Mouse (Mus musculus) A20 (cell line): Measurements from ENCODE around the gene Pfkp.
A peak's percentile ranks its signal among the peaks of the same experiment; 100 is the strongest.

ENCODE experiments used
- DNase-seq: peaks from one replicate; pipeline ENCODE4 v3.0.0-alpha.2; 2011; ENCODE audit warnings: low read depth, low spot score

The Pfkp gene

DNA sequence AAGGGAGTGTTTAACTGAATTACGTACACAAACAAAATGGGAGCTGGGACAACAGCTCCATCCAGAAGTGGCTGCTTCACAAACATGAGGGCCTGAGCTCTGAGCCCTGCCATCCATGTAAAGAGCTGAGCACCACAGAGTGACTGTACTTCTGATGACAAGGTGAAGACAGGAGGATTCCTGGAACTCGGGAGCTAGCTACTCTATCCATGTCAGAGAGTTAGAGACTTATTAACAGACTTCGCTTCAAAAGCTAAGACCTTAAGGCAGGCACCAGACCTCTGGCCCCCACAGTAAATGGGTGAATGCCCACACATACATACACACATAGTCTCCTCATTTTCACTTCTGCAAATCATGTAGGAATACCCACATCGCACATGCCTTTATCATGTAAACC, 11.6 kb downstream of the Pfkp start:
- DNase-seq = peak; percentile 76

DNA sequence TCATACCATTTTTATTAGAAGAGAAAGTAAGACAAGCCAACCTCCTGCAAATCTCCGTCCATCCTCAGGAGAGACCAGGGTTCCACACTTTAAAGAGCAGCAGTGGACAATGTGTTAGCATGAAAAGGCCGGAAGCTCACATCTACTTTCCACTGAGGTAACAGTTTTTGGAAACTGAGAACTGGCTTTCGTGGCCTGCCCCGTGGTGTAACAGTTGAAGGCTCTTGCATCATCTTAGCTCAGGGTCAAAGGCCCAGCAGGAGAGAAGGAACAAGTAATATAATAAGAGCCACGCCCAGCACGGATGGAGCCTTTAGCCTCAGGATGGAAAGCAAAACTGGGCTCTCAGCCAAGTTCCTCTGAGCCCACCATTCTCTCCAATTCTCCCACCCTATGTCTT, 12.1 kb downstream of the Pfkp start:
- no peak for DNase-seq

DNA sequence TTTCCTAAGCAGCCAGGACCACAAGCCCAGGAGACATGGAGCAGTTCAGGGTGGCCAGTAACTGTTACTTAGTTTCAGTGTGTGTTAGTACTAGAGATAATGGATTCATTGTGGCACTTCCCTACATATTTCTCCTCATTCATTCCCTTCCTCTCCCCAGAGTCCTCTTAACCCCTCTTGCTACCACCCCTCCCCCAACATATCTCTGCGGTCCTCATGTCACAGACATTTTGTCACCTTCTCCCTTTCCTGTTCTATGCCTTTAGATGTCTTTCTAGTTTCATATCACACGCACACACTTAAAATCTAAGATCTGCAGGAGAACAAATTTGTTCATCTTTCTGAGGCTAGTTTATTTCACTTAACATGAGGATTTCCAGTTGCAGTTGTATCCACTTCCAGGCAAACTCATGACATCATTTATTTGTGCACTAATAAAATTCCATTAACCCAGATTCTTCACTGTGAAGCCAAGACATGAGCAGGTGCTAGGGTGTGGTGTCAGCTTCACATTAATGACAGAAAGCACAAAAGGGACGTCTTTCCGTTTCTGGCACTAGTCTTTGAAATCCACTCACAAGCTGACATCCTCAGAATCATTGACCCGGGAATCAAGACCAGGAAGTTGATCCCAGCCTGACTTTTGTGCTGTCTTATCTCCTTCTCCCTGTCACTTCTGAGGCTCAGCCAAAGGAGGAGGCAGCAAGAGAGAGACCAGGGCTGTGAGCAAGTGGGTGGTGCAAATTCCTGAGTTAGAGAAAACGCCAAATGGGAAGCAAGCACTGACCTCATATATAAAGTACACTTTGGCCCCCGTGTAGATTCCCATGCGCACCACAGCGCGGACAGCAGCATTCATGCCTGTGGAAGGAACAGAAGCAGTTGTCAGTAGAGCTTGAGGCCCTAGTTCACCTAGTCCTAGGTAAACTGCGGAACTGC, 13.2 kb downstream of the Pfkp start:
- DNase-seq = no peak

DNA sequence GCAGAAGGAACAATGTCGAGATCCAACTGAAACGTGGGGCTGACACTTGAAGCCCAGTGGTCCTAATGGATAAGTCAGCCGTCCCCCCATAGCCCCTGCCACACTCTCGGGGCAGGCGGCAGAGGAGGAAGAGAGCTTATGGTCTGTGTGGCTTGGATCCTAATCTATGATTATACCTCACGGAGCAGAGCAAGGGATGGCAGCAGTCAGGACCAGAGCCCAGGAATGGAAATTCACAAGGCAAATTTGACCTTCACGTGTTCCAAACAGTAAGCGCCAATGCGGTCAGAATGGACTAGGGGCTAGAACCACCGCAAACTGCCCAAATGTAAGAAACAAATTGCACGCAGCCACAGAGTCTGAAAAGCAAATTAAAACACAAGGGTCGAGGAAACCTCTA, 14.5 kb downstream of the Pfkp start:
- no peak for DNase-seq

DNA sequence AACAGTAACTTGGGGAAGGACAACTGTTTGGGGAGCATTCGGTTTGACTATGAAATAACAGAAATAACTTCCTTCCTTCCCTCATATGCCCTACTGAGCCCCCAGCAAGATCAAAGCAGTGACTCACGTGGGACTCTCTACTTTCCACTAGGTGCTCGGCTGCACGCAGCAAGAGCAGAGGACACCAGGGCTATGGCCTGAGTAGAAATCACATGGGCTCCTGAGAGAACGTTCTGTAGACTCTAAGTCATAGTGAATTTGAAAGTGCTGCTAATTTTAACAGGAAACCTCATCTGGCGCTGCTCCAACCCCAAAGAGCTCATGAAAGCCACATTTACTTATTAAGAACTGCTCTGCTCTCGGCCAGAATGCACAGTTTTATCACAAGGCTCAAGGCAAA, 15.1 kb downstream of the Pfkp start:
- peak; percentile 91 for DNase-seq

DNA sequence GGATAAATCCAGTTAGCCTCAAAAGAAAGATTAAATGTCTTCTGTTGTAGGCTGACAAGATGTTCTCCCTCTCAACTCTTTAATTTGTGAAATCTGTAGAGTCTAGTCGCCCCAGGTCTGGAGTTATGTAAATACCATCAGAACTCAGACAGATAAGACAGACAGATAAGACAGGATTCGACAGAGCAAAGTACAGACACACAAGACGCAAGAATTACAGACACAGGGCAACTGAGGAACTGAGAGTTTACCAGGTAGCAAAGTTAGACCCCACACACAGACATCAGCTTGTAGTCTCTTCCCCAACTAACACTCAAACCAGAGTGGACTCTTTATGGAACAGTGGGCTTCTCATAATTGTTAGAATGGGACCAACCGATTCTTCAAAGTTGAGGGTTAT, 15.6 kb downstream of the Pfkp start:
- peak; percentile 61 for DNase-seq

DNA sequence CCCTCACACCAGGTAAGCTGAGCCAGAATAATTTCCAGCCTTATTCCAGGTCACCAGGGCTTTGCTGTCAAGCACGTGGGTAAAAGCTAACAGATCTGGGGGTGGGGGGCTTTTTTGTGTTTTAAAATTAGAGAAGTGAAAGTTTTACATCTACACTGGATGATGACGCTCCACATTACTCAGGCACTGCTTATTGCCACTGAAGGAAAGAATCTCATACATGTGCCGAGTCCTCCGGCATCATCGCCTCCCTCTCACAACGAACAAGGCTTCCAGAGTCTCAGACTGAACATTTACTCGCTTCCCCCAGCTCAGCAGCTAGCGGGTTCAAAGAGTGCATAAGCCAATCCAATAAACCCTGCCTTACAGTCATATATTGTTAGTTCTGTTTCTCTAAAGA, 16.1 kb downstream of the Pfkp start:
- peak; percentile 80 for DNase-seq

DNA sequence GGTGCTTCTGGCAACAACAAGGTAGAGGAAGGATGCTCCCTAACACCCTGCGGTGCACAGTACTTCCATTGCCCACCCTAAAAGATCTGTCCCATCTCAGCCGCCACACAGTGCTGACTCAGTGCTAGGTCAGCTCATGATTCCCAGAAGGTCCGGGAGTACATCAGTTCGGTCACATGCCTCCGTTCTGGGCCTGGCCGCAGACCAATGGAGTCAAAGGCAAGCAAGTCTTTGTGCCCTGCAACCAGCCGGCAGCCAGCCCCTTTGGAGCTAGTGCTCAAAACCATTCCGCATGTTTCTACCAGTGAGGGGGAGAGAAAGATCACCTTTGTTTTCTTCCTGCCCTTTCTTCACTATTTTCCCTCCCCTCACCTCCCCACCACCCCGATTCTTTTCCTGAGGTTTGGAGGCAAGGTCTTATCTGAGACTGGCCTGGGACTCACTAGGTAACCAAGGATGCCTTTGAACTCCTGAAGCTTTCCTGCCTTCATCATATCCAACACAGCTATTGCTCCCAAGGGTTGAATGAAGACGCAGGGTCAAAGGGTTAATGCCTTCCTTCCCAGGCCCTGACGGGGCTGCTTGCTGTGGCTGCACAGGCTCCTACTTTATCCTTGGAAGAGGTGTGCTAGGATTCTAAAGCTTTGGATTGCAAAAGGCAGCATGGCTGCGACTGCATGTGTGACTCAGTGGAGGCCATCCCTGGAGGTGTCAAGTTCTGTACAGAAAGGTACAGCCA, 16.6 kb downstream of the Pfkp start:
- no peak for DNase-seq

DNA sequence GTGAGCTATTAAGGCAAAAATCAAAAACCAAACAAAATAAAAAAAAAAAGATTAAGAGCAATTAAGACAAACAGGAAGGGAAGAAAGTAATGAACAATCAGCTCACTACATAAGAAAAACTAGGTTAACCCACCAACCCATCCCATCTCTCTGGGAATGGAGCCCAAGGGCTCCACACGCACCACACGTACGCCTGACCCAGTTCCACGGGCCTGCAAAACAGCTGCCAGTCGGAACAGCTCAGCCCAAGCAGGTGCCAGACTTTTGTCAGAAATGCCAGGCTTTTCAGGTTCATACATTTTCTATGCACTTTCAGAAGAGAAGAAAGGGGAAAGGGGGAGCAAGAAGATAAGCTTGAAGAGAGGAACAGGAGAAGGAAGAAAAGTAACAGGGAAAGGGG, 17.9 kb downstream of the Pfkp start:
- no peak for DNase-seq

DNA sequence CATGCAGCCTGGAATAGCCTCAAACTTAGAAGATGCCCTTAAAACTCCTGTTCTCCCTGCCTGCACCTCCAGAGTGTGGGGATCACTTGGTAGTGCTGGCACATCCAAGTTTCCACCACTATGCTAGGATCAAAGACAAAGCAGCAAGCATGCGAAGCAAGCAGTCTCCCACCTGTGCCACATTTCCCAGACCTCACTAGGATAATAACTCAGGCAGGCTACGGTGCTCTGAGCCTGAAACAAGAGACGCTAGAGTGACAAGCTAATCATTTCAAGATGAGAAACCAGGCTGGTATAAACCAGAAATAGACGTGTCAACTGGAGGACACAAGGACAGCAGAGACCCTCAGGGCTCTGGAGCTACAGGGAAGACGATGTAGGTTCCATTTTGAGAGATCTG, 18.6 kb downstream of the Pfkp start:
- DNase-seq = no peak

DNA sequence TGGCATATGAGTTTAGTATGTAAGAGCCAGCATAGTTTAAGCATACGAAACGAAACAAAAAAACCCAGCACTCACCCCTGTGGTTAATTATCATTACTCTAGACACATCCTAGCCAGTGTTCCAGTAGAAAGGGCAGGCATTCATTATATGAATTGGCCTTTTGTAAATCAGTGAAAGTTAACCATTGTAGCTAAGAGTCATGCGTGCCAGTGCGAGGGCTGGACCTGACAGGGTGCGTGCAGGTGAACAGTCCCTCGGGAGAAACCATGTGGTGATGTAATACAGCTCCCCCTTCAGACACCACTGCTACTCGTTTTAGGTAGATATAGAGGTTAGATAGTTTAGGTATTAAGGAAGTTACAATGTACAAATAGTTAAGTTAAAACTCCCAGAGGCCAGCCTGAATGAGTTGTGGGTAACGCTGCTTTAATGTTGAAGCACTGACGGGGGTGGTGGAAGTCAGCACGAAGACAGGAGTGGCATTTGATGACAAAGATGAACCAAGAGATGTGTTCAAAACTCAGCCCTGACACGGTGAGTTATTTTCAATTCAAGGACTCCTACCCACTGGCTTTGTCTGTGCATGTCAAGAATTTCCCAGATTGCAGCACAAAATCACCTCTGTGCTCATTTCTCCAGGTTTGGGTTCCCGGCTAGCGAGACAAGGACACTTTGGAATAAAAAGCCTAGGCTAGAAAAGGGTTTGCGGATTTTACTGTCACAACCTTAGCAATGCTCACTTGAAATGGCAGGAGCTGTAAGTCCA, 19.4 kb downstream of the Pfkp start:
- DNase-seq = peak; percentile 75

DNA sequence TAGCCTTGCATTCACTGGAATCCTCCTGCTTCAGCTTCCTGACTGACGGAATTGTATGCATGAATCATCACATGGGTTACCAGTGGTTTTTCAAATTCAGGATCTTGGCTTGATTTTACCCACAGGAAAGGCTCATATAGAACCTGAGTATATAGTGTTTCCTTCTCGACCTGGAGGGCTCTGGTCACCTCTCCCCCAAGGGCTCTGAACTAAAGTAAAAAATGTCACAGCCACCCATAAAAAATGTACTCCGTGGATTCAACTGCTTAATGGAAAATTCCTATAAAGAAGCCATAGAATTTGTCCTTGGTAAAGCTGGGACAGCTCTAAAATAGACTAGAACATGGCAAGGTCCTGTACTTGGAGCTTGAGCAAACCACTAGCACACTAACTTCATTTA, 20.3 kb downstream of the Pfkp start:
- no peak for DNase-seq

DNA sequence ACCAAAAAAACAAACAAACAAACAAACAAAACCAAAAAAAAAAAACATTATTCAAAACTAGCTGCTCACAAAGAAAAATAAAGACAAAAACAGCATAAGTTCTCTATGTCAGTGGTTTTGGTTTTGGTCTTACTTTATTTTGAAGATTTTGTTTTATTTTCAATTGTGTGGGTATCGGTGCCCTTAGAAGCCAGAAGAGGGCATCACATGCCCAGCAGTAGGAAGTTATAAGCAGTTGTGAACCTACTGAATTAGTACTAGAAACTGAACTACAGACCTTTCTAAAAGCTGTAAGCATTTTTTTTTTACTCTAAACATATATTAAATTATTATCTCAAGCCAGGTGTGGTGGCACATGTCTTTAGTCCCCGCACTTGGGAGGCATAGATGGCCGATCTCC, 21.2 kb downstream of the Pfkp start:
- DNase-seq = peak; percentile 72

DNA sequence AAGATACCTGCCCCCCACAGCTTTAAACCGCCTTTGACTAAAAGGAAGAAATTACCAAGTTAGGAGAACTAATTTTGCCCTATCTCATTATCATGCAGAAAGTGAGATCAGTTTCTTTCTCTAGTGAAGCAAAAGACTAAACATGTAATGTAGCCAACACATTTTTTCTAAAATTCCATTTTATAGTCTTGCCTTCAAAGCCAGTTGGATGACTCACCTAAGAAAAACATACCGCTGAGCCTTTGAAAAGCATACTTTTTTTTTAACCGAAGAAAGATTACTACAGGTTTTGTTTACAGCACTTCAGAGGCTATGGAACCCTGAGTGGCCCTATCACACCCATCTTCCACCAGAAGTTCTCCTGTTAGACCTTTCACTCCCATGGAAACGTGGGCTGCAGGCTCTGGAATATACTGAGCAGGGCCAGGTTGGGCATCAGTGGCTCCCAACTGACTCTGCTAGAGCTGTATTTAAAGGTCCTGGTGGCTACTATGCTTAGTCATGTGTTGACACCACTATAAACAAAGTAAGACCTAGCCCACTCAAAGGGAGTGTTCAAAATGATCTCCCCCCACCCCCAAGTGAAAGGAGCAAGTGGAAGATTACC, 22.0 kb downstream of the Pfkp start:
- no peak for DNase-seq

DNA sequence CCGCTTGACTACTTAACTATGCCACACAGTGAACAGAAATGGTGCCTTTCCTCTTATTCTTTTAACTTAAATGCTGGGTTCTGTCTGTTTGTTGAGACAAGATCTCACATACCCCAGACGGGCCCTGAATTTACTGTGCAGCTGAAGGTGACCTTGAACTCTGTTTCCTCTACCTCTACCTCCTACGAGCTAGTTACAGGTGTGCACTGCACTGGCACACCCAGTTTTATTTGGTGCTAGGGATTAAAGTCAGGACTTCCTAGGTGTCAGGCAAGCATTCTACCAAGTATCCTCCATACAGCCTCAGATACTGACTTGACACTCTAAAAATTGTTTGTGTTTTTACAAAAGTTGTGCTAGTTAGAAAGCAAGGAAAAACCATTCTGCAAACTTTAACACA, 22.6 kb downstream of the Pfkp start:
- DNase-seq = no peak

DNA sequence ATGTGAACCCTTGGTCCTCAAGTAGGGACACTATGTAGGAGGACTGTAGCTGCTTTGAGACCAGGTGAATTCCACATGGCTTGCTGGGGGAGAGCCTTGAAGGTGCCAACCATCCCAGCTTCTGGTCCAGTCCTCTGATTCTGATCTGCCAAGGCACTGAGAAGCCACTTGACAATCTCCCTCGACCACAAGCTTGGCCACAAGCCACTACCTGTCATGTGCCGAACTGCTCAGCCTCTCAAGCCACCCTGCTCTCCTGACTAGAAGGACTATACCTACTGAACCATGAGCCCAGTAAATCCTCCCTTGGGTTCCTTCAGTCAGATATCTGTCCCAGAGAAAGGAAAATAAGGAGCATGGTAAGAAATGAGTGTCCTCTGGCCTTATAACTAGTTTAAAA, 24.0 kb downstream of the Pfkp start:
- DNase-seq = no peak

DNA sequence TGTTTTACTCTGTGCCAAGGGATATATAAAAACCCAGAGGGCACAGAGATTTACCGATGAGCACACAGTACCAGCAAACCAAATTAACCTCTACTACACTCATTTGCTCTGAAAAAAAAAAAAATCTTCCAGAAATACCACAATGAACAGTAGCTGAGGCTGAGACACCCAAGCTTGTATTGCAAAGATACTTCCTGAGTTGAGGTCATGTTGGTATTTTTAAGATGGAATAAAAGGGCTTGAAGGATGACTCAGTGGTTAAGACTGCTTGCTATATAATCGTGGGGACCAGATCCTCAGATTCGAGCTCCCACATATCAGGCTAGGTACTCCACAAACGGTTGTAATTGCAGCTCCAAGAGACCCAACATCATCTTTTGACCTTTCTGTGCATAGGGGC, 24.5 kb downstream of the Pfkp start:
- DNase-seq = no peak

DNA sequence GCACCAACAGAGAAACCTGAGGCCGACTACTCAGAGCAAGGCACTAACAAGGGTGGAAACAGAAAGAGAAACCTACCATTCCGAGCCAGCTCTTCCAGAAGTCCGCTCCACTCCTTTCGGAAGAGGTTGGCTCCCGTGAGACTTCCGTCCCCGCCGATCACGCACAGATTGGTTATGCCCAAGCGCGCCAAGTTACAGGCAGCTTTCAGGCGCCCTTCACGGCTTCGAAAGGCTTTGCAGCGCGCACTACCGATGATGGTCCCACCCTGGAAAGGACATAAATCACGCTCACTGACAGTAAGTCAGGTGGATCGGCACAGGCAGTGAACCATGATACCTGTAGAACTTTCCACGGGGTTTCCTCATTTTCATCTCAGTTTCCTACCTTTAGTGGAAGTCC, 26.7 kb downstream of the Pfkp start:
- DNase-seq = no peak

DNA sequence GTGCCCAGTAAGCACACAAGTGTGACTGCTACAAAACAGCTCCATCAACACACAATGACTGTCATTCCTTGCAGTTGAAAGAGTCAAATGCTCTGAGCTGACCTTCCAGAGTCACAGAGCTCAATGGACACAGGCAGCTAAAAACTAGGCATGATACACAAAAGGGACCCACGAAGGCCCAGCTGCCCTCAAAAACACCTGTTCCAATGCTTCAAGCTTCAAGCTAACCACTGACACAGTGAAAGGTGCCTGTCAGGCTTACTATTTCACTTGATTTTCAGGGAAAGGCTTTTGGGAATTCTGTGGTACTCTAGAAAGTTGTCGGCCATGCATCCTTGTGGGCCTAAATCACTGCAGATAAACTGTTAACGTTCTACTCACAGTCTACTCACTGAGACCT, 28.3 kb downstream of the Pfkp start:
- no peak for DNase-seq

DNA sequence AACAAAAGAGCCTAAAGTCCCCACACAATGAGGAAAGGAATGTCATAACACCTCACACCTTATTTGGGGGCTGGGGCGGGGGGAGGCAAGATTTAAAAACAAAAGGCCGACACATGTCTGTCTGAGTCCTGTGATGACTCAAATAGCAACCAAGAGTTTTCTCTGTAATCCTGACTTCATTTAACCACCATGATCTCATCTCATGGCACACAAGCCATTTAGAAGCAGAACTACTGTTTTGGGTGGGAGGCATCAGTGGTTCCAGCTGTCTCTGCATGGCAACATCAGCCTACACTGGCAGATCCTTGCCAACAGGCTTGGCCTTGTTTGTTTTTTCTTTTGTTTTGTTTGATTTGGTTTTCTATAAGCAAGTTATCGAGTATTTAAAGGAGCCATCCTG, 29.9 kb downstream of the Pfkp start:
- DNase-seq = no peak

DNA sequence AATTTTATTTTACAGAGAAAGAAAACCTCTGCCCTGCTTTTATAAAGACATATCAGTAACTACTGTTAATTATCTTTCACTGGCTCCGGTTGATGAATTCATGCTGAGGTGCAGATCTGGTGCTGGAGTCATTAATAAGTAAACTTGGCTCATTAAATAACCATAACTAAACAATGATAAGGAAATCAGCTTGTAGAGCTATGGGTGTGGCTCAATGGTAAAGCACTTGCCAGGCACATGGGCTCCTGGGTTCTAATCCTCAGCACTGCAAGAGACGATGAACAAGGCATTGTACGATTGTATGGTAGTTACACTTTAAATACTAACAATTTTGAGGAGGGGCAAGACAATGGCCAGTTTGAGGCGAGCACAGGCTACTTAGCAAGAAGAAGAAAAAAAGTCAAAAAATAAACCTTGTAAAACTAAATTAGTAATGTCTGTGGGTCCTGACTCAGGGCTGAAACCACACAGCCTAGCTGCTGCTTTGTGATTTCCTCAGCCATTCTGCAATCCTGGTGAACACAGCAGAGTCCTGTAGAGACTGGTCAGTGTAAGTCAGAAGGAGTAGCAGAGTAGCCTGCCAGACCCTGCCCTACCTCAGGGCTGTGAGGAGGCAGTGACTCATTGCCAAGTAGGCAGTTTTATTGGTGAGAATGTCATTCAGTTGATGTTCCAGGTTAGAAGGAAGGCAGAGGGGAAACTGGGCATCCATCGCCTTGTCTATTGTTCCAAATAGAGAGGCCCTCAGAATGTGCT, 34.7 kb downstream of the Pfkp start:
- no peak for DNase-seq
